Mouse (Mus musculus): ENCODE measurements around the gene S100a16.

Gene S100a16

DNA sequence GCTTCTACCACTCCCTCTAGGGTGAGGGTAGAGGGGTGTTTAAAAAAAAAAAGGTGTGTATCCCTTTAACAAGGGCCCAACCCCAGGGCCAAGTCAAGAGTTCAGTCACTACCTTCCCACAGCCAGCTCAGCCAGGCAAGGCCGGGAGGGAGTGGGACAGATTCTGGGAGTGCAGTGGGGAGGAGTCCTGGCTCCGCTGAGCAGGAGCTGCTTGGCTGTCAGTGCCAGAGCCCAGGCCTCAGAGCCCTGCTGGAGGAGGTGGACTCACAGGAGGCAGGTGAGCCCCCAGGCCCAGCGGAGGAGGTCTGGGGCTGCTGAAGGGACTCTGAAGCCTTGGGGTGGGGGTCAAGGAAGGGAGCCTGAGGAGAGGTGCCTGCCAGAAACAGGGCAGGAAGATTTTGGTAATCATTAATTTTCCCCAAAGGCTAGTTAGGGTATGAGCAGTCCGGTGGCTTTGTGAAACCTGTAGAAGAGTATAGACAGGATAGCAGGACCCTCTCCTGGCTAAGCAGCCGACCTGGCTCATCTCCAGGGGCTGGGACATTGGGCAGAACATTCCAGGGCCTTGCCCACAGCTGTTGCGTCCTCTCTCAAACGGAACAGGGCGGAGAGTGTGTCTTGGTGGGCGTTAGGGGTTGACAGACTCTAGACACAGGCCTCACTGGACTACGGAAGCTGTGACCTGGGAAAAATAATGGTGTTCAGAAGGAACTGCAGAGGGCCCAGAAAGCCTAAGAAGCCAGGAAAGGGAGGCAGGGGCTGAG is at the start of gene S100a16:
Gene S100a16 (plus strand): TSS at position 114 of the 764 bp plus-strand sequence.
- 66% methylated on average over 10 of the region's 10 CpGs for WGBS

- WGBS = 82% methylated on average over 6 of the region's 6 CpGs
Measured at GRCm38 (mm10) chr3:90488576-90488975, 48.5 kb upstream of the S100a16 start.

- WGBS = under 1% methylated on average over 37 of the region's 37 CpGs
Measured at GRCm38 (mm10) chr3:90490696-90491256, 46.3 kb upstream of the S100a16 start, which contains the start of gene Snapin. Snapin (minus strand) TSS chr3:90491033.

- 39% methylated on average over 2 of the region's 2 CpGs for WGBS
Measured at GRCm38 (mm10) chr3:90491350-90491749, 45.7 kb upstream of the S100a16 start.

DNA sequence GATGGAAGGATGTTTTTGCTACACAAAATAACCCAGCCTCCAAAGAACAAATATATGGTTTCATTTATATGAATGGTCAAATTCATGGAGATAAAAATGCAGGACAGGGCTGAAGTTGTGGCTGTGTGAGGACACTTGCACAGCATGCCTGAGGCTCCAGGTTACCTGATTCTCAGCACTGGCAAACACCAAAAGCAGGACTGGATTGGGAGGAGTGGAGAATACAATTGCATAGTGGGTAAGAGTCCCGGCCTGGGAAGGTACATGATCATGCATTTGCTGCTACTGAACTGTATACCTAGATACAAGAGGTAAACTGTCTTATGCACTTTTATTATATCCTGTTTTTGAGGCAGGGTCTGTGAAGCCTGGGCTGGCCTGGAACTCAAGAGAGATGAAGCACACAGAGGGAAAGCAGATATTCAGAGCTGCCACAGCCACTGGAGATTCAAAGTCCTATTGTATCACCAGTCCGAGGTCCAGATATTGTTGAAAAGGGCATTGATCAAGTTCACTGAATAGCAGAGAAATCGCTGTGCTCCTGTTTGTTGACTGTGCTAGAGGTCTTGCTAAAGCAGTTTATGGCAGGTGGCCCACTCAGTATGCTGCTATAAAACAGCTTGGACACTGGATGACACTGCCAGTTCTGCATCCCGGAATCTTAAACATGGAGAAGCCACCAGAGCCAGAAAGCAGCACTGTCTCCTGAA is 43.1 kb upstream of the S100a16 start:
- 53% methylated on average over 4 of the region's 4 CpGs for WGBS

DNA sequence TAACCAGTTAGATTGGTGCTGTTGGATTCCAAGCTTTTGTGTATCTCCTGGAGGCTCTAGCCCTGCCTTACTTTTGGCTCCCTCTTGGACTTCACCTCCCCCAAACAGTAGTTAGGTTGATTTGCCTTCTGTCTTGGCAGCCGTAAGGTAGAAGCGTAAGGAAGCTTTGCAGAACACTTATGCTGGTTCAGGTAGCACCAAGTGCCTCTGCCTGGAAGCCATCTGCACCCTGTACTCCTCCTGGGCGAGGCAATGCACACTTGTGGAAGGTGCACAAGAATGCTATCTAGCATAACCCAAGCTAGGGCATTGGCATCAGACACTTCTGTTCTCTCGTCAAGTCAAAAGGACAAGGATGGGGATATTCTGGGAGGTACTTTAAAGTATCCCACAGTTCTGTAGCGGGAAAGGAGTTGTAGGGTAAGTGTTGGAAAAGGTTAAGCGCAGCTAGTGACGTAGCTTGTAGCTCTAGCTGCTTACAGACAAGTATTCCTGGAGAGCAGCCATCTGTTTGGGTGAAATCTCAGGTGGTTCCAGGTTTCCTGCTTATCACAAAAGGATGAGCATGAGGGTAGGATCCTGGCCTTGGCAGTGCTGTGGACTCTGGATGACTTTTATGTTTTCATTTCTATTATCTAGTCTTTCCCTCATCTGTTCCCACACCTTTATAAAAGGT is 41.1 kb upstream of the S100a16 start:
- WGBS = 72% methylated on average over 7 of the region's 7 CpGs

GRCm38 (mm10) chr3:90503444-90503843 is 33.6 kb upstream of the S100a16 start:
- 57% methylated on average over 4 of the region's 4 CpGs for WGBS

DNA sequence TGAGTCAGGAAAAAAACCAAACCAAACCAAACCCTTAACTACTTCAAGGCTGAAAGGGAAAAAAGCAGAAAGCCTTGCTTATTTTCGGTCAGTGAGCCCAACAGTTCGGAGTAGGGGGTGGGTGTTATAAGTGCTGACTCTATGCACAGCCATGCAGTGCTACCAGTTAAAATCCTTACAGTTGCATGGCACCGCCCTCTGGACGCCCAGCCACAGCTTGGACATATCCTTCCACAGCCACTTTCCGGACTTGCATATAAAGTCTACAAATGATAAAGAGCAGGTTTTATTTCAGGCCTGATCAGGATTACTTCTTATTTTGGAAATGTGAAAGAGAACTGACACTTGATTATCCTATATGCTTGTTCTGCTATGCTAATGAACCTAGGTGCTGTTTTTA is 31.8 kb upstream of the S100a16 start:
- 83% methylated on average over 5 of the region's 5 CpGs for WGBS

- 71% methylated on average over 3 of the region's 3 CpGs for WGBS
Measured at GRCm38 (mm10) chr3:90506362-90506761, 30.7 kb upstream of the S100a16 start.

- WGBS = under 1% methylated on average over 20 of the region's 20 CpGs
Measured at GRCm38 (mm10) chr3:90508287-90508949, 28.6 kb upstream of the S100a16 start.

GRCm38 (mm10) chr3:90508950-90509746 is 27.9 kb upstream of the S100a16 start, which contains the start of gene Chtop:
Chtop (minus strand) TSS chr3:90509498.
- under 1% methylated on average over 66 of the region's 66 CpGs for whole genome bisulfite sequencing

GRCm38 (mm10) chr3:90509747-90510123 is 27.3 kb upstream of the S100a16 start:
- 13% methylated on average over 2 of the region's 2 CpGs for WGBS

DNA sequence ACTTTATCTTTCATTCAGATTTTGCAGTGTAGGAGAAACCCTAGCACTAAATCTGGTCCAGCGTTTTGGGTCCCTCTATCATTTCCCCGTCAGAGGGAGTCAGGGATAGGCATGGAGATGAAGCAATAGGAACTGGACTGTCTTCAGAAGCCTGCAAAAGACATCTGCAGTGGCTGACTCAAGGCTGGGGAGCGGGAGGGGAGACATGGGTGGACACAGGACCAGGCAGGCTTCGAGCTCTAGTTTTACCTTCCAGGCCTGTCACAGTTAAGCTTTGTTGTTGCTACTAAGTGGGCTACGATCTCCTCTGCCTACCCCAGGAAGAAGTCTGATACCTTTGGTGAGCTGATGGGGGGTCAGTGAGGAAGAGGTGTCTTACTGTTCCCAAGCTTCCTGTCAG is 24.8 kb upstream of the S100a16 start:
- 79% methylated on average over 5 of the region's 5 CpGs for WGBS

DNA sequence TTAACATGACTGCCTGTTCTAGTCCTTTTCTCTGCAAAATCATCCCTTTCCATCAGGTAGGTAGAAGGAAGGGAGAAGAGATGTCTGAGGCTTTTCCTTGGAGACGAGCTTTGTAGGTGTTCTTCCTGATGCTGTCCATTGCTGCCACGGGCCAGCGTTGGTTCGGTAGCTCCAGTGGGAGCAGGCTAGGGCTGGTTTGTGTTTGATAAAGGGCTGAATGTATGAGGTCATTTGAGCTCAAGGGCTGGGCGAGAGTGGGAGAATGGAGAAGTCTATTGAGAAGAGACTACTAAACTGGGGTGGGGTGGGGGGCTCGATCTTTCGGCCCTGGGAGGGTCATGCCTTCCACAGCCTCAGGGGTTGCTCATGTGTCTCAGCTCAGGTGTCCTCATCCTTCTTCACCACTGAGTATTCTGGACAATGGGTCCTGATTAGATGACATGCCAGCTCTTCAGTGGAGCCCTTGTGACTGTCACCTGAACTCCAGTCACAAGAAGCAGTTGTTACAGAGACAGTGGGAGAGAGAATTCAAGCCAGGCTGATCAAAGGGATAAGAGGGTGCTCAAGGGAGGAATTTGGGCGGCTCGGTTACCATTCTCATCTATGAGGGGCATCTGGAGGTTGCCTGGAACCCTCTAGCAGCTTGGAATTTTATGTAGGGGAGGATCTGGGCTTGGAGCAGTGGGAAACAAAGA is 24.0 kb upstream of the S100a16 start:
- WGBS = 82% methylated on average over 9 of the region's 9 CpGs

DNA sequence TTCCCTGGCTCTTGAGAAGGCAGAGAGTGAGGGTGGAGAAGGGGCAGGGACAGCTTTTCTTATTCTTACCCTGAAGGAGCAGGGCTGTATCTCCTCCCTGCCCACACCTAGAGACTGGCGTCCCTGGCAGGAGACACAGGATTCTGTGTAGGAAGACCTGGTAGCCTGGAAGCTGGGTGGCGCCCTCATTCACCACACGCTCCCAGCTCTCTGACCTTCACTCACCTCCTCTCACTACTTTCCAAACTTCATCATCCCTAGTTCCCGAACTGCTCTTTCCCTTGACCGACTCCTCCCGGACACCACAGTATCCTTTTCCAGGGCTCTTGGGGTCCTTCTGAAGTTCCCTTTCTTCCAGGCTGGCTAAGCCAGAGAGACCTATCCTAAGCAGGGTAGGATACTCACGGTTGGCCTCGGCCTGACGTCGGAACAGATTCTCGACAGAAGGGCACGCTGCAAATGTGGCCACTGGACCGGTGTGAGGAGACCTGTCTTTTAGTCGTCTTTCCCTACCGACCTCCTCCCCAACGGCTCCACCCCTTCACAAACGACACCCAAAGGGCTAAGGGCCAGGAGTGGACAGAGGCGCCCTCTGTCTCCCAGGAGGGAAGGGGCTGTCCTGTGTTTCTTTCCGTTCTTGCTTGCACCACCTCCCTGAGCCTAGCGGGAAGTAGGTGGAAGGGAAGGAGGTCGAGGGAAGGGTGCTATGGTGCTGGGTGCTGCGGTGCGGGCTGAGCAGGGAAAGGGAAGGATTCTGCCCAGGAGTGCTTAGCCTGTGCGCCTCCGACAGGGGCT is 23.1 kb upstream of the S100a16 start, which contains the start of the genes S100a1 and S100a13:
Gene S100a1 (minus strand): TSS at position 597 of the 795 bp plus-strand sequence.
Gene S100a13 (plus strand): TSS at position 640 of the 795 bp plus-strand sequence.
- 9% methylated on average over 25 of the region's 25 CpGs for WGBS

DNA sequence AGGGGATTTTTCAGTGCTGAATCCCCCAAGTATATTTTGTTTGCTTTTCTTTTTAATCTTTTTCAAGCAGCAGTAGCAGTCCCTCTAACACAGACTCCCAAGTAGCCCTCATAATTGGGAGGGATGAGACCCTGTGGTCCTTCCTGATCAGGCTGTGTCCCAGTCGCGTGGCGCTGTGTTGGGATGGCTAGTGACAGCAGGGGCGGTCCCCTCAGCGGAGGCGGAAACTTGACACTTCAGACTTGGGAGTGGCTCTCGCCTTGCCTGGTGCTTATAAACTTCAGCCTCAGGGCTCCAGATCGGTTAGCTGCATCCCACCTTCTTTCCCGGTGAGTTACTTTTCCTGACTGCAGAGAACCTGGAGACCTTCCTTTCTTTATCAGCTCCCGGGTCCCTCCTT is 22.4 kb upstream of the S100a16 start:
- 1% methylated on average over 10 of the region's 10 CpGs for WGBS

DNA sequence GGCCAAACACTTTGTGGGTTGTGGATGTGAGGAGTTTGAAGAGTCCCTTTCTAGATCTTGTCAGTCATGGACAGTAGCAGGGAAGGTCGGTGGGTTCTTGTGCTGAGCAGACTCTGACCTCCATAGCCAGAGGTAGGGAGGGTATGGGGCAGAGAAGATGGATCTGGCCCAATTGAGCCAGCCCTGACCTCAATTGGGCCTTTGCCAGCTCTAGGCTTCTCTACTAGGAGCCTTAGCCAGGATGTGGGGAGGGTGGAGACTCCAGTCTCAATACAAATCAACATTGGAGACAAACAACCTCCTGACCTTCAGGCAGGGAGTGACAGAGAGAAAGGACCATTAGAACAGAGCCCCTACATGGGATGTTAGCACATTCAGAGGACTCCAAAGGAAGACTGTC is 21.8 kb upstream of the S100a16 start:
- 32% methylated on average over 1 of the region's 1 CpGs for WGBS

DNA sequence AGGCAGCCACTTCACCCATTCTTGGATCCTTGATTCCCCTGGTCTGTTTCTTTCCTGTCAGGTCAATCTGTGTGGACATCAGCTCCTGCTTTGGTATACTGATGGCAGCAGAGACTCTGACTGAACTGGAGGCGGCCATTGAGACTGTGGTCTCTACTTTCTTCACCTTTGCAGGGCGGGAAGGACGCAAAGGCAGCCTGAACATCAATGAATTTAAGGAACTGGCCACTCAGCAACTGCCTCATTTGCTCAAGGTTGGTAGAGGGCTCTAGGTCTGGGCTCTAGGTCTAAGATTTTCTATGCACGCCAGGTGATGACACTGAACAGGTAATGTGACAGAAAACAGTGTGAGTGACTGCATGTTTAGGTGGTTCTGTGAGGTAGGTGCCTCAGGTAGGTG is 21.3 kb upstream of the S100a16 start:
- WGBS = 95% methylated on average over 4 of the region's 4 CpGs

- 82% methylated on average over 4 of the region's 4 CpGs for WGBS
Measured at GRCm38 (mm10) chr3:90517711-90518110, 19.3 kb upstream of the S100a16 start.

Measured in cerebral cortex, adult 2 months (tissue).